Mouse (Mus musculus) ZHBTc4 (cell line): ENCODE measurements at regions not wholly inside any gene's neighbourhood (a gene's known extent, or its start where the extent isn't known, plus 50 kb on each side); places are given as distances from the start of the nearest gene placed in this dataset.

Source experiments
- DNase-seq: peaks from one replicate; pipeline ENCODE4 v3.0.0-alpha.2; 2011; ENCODE audit warnings: low read depth, low spot score

DNA sequence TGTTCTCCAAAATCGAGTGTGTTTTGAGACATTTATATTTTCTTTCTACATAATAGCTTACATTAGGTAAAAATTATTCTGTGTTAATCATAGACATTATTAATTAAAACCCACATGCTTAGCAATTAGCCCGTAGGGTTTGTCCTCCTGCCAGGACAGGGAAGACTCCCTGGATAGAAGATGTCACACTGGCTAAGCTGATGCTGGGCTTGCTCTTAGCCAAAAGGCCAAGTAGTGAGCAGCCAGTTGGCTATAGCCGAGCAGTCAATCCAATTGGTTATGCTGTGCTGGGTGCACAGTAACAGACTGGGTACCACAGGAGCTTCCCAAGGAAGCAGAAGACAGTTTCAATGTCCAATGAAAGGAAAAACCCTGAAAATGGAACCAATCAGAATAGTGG is 166.0 kb upstream of the Rnf219 start:
- DNase-seq, result no peak

DNA sequence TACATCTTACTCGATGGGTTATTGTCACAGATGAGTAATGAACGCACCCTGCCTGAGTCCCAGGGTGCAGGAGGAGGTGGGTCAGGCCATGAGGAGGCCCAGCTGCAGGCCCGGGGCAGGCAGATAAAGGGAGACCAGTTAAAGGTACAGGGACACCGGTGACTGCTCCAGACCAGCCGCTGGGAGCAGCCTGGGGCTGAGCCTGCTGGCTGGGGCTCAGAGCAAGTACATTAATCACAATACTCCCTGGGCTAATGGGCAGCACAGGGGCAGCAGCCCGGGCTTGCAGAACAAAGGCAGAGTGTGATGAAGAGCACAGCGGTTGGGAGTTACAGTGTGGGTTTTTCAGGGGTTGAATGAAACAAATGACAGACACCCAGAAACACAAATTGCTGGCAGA is 154.4 kb upstream of the Rnf219 start:
- DNase-seq, result no peak

DNA sequence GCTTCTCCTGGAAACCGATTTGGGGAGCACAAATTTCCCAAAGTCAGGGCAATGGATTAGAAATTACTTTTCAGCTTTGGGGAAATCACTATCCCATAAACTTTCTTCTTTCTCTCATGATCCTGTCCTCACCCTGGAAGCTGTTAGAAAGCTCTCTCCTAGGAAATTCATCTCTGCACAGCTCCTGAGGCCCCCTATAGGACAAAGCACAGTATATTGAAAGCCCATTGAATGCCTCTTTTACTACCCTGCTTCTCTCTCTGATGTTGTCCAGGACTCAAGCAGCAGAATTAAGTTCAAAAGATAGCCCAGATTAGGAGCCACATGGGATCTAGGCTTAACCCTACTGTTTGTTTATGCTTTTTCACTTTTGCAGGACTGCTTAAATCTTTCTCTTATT is 139.3 kb upstream of the Rnf219 start:
- no peak for DNase-seq

DNA sequence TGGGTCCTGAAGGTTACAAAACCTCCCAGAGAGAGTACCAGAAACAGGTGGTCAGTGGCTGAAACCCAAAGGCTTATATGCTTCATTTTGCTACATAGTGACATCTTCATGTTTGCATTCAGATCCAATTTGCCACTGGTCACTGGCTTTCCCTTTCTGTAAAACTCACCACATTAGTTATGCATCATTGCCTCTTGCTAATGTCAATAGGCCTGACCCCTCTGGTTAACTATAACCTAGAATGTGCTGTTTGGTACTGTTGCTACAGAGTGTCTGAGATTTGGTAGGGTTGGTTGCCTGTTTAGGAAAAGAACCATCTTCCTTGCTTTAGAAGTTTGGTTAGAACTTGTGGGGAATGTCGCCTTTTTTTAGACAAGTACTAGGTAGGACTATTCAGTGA is 136.3 kb upstream of the Rnf219 start:
- no peak for DNase-seq

DNA sequence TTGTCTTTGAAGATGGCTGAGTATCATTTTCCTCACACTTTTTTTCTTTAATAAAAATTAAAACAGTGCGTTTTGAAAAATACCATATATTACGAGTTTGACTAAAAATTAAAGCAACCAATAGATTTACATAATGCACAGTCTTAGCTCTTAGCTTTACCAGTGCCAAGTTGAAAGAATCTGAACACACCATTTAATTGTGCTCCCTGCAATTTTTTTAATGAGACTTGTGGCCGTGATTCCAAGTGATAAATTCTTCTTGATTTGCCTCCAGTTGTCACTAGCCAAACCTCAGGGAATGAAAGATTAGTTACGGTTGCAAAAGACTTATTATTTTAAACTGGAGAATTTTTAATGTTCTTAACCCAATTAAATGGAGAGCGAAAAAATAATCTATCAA is 127.5 kb upstream of the Rnf219 start:
- no peak for DNase-seq

DNA sequence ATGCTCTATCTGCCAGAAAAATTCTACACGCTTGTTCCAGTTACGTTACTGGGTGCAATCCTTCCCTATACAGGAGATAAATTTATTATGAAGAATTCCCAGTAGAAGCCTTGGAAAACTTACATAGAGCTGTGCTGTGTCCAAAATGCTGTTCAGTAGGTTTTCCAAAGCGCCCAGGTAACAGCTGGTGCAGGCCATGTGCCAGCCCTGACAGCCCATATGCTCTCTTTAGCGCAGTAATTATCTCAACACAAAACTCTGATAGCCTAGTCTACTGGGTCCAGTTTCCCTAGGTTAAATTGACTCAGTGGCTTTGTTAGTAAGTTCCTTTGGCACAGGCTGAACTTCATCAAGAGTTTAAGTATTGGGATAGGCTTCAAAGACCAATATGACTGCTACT is 122.2 kb upstream of the Rnf219 start:
- no peak for DNase-seq

- DNase-seq, result no peak
Observed at GRCm38 (mm10) chr14:104642783-104643182, 120.3 kb upstream of the Rnf219 start.

- DNase-seq, result no peak
Observed at GRCm38 (mm10) chr14:104639300-104639699, 116.9 kb upstream of the Rnf219 start.

DNA sequence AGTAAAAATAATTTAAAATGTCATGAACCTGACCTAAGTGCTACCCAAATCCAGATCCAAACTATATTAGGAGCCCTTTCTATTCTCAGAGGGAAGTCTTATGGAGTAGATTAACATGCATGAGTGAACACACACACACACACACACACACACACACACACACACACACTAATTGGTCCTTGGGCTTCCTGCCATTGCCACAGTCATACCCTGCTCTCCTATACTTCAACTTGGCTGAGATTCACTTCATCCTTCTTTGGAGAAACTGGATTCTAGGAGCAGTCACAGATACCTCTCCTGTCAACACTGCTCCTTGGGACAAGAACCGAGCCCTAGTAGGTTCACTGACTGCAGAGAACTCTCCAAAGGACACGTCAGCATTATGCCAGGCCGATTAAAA is 89.0 kb upstream of the Rnf219 start:
- no peak for DNase-seq

- peak; percentile 21 for DNase-seq
Observed at GRCm38 (mm10) chr14:104610378-104610777, 87.9 kb upstream of the Rnf219 start.

- DNase-seq, result no peak
Observed at GRCm38 (mm10) chr14:104594851-104595250, 72.4 kb upstream of the Rnf219 start.
